Mouse (Mus musculus) limb, embryonic 11.5 days (tissue): ENCODE results near the gene Rbbp8nl. TPM values are rescaled to one million over a fixed set of nuclear protein-coding genes. Genes with fewer than 3 reads are reported as not detected.
A peak's percentile ranks its signal among the peaks of the same experiment; 100 is the strongest.

Experiments
- ATAC-seq: fragments of 200-750 bp; cut with Nextera tagmentation; 2 replicates; pipeline ENCODE4 v1.8.0; 2017; ENCODE audit warnings: low read depth; ENCODE audit not compliant: insufficient number of reproducible peaks, low FRiP score, low TSS enrichment
- DNase-seq: peaks from one replicate; pipeline ENCODE4 v3.0.0-alpha.2; 2015; ENCODE audit warnings: low spot score
- H3K27ac ChIP-seq: fragments of 300-500 bp; sonication (generic); replicated peaks from 2 replicates; pipeline ENCODE4 v1.5.1; 2014; ENCODE audit warnings: low read depth, mild to moderate bottlenecking, low read length
- H3K27me3 ChIP-seq: fragments of 300-500 bp; sonication (generic); 2 replicates; pipeline ENCODE4 v1.6.1; 2014; ENCODE audit warnings: mild to moderate bottlenecking, low read length, mixed read lengths; ENCODE audit not compliant: control insufficient read depth, insufficient read depth
- H3K36me3 ChIP-seq: fragments of 300-500 bp; sonication (generic); 2 replicates; pipeline ENCODE4 v1.6.1; 2014; ENCODE audit warnings: mild to moderate bottlenecking, low read length, moderate library complexity, mixed read lengths; ENCODE audit not compliant: control insufficient read depth, insufficient read depth
- H3K4me1 ChIP-seq: fragments of 300-500 bp; sonication (generic); 2 replicates; pipeline ENCODE4 v1.6.1; 2014; ENCODE audit warnings: low read length, mixed read lengths; ENCODE audit not compliant: control insufficient read depth, insufficient read depth
- H3K4me2 ChIP-seq: fragments of 300-500 bp; sonication (generic); 2 replicates; pipeline ENCODE4 v1.6.1; 2014; ENCODE audit warnings: low read depth, mild to moderate bottlenecking, moderate library complexity; ENCODE audit not compliant: severe bottlenecking
- H3K4me3 ChIP-seq: fragments of 300-500 bp; sonication (generic); 2 replicates; pipeline ENCODE4 v1.5.1; 2014; ENCODE audit warnings: low read depth, low read length
- H3K9ac ChIP-seq: fragments of 300-500 bp; sonication (generic); 2 replicates; pipeline ENCODE4 v1.6.1; 2014; ENCODE audit warnings: mild to moderate bottlenecking, low read length
- H3K9me3 ChIP-seq: fragments of 300-500 bp; sonication (generic); 2 replicates; pipeline ENCODE4 v1.6.1; 2016; ENCODE audit warnings: low read length; ENCODE audit not compliant: control insufficient read depth
- WGBS: fragments of 180-500 bp; shearing (Covaris S2); extraction: QIAGEN DNeasy Blood & Tissue Kit; methylation state at CpG from one replicate; pipeline ENCODE4 v1.1.7; 2014; 5-methylcytosine and 5-hydroxymethylcytosine counted together
- polyA plus RNA-seq: library from polyadenylated mRNA; unstranded; fragments of >200 nt; fragmentation: Nextera tagmentation; extraction: Ambion mirVana; gene quantifications from 2 replicates; pipeline ENCODE4 v1.2.1, GENCODE M21; 2014

Gene Rbbp8nl
- polyA plus RNA-seq, 1 experiment from 2014 or later, result 0.40 TPM

GRCm38 (mm10) chr2:180234980-180235379, 54.7 kb downstream of the Rbbp8nl start:
- Histone ChIP-seq H3K4me1 (peaks cover 7% of the 10 kb centered on the region; the same call in 1 of the 2 replicates), H3K9me3 (no peaks in the 10 kb centered on the region), H3K9ac (no peak overlapping the region), H3K4me2 (no peak overlapping the region), H3K4me3 (no peak overlapping the region), H3K36me3 (no peaks in the 10 kb centered on the region), H3K27me3 (no peaks in the 10 kb centered on the region), H3K27ac (peak overlapping the region; percentile 38; the same call in 1 of the 2 replicates)
- ATAC-seq (0 out of 2 replicates have a peak, but pooled peaks have one; percentile 14), DNase-seq (no peak)
- WGBS, result 68% methylated on average over 6 of the region's 6 CpGs

DNA sequence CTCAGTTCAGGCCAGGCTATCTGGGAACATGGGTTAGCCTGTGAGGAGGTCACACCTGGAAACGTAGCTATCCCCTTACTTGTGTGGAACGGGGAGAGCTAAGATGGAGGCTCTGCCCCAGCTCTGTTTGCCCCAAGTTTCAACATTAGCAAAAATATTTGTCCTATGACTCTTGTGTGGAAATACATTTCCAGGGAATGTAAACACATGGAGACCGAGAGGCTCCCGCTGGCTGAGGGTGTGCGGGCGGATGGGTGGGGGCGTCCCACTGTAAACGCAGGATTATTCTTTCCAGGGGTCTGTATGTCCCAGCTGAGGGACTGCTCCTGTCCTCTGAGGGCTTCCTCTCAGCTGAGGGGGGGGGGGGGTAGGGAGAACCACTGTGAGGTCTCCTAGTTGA, 55.3 kb downstream of the Rbbp8nl start:
- H3K4me1 ChIP-seq, result peaks cover 7% of the 10 kb centered on the region; the same call in 1 of the 2 replicates
- no peaks in the 10 kb centered on the region for H3K9me3 ChIP-seq
- ATAC-seq, result no peak
- H3K9ac ChIP-seq, result no peak overlapping the region
- 96% methylated on average over 8 of the region's 8 CpGs for WGBS
- H3K4me2 ChIP-seq, result no peak overlapping the region
- no peaks in the 10 kb centered on the region for H3K27me3 ChIP-seq
- H3K4me3 ChIP-seq, result no peak overlapping the region
- 0 out of 2 replicates have a peak overlapping the region, but pooled peaks have one; percentile 38 for H3K27ac ChIP-seq
- no peak for DNase-seq
- no peaks in the 10 kb centered on the region for H3K36me3 ChIP-seq

DNA sequence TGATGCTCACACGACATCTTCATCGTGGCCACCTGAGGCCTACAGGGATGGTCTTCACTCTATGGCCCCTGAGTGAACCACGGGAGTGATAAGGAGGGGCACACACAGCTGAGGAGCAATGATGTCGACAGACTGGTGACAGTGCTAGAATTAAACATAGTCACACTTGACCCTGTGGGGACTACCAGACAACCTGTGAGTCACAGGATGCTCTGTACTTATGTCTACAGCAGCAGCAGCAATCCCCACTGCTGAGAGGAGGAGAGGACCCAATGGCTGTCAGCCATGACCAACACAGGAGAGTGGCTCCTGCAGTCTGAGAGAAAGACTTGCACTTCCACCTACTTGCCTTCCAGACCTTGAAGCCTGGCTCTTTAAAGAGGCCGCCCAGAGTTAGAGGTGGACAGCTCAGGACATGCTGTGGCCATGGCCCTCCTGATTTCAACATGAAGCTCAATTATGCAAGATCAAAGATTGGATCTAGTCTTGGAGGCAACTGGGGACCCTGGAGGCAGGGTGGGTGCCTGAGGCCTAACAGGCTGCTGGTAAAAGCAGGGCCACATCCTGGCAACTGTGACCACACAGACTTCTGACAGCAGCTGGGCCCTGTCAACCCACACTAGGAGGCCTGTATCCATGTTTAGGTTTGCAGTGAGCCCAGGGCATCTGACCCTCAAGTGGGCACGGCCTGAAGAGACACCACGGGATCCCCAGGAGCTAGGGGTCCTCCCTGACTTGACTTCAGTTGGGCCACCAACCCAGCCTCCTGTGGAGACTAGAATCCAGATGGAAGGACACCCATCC, 56.4 kb downstream of the Rbbp8nl start:
- no peak overlapping the region for H3K4me2 ChIP-seq
- no peak overlapping the region for H3K9ac ChIP-seq
- no peaks in the 10 kb centered on the region for H3K27me3 ChIP-seq
- peaks cover 7% of the 10 kb centered on the region for H3K4me1 ChIP-seq
- DNase-seq, result no peak
- no peaks in the 10 kb centered on the region for H3K9me3 ChIP-seq
- H3K36me3 ChIP-seq, result no peaks in the 10 kb centered on the region
- WGBS, result 84% methylated on average over 7 of the region's 7 CpGs
- no peak overlapping the region for H3K4me3 ChIP-seq
- no peak for ATAC-seq
- no peak overlapping the region for H3K27ac ChIP-seq

- 59% methylated on average over 4 of the region's 4 CpGs for WGBS
- no peak overlapping the region for H3K27ac ChIP-seq
- no peak for ATAC-seq
- H3K4me3 ChIP-seq, result no peak overlapping the region
- H3K36me3 ChIP-seq, result no peaks in the 10 kb centered on the region
- H3K4me2 ChIP-seq, result no peak overlapping the region
- peaks cover 26% of the 10 kb centered on the region for H3K4me1 ChIP-seq
- DNase-seq, result no peak
- no peak overlapping the region for H3K9ac ChIP-seq
- peaks cover 11% of the 10 kb centered on the region; the same call in 1 of the 2 replicates for H3K27me3 ChIP-seq
- no peaks in the 10 kb centered on the region for H3K9me3 ChIP-seq
These were observed 59.2 kb downstream of the Rbbp8nl start for GRCm38 (mm10) chr2:180230482-180230881.

- no peak for ATAC-seq
- H3K4me2 ChIP-seq, result peak overlapping the region; percentile 7; the same call in 1 of the 2 replicates
- 74% methylated on average over 3 of the region's 3 CpGs for WGBS
These were observed 60.5 kb downstream of the Rbbp8nl start for GRCm38 (mm10) chr2:180229129-180229528.

GRCm38 (mm10) chr2:180228592-180228991, 61.1 kb downstream of the Rbbp8nl start:
- no peak for DNase-seq
- H3K27me3 ChIP-seq, result peaks cover 26% of the 10 kb centered on the region
- no peak overlapping the region for H3K4me3 ChIP-seq
- H3K27ac ChIP-seq, result no peak overlapping the region
- no peaks in the 10 kb centered on the region for H3K36me3 ChIP-seq
- peaks cover 24% of the 10 kb centered on the region for H3K4me1 ChIP-seq
- ATAC-seq, result no peak
- H3K4me2 ChIP-seq, result no peak overlapping the region
- 54% methylated on average over 7 of the region's 7 CpGs for WGBS
- no peak overlapping the region for H3K9ac ChIP-seq
- no peaks in the 10 kb centered on the region for H3K9me3 ChIP-seq

More at GRCm38 (mm10) chr2:180229129-180229528, 60.5 kb downstream of the Rbbp8nl start:
- no peak overlapping the region for H3K9ac ChIP-seq
- peaks cover 25% of the 10 kb centered on the region for H3K27me3 ChIP-seq
- H3K4me1 ChIP-seq, result peaks cover 24% of the 10 kb centered on the region
- no peak overlapping the region for H3K27ac ChIP-seq
- H3K36me3 ChIP-seq, result no peaks in the 10 kb centered on the region
- no peaks in the 10 kb centered on the region for H3K9me3 ChIP-seq
- H3K4me3 ChIP-seq, result no peak overlapping the region
- DNase-seq, result no peak

GRCm38 (mm10) chr2:180228060-180228458, 61.6 kb downstream of the Rbbp8nl start:
- 49% methylated on average over 6 of the region's 6 CpGs for WGBS
- no peak for DNase-seq
- no peak overlapping the region for H3K27ac ChIP-seq
- no peaks in the 10 kb centered on the region for H3K9me3 ChIP-seq
- no peak overlapping the region for H3K9ac ChIP-seq
- H3K4me2 ChIP-seq, result peak overlapping the region; percentile 32; the same call in 1 of the 2 replicates
- peak overlapping the region; percentile 12; the same call in 1 of the 2 replicates for H3K4me3 ChIP-seq
- ATAC-seq, result peak; percentile 0; the same call in 1 of the 2 replicates
- H3K36me3 ChIP-seq, result no peaks in the 10 kb centered on the region
- peaks cover 29% of the 10 kb centered on the region for H3K27me3 ChIP-seq
- peaks cover 24% of the 10 kb centered on the region for H3K4me1 ChIP-seq
